Mouse (Mus musculus) cerebellum, adult 9-10 months (tissue): Measurements from ENCODE around the gene Mboat2.

Source experiments
- DNase-seq: peaks from one replicate; pipeline ENCODE4 v3.0.0; 2022

The Mboat2 gene

GRCm38 (mm10) chr12:24902736-24903135, 72.1 kb downstream of the Mboat2 start:
- DNase-seq = no peak

GRCm38 (mm10) chr12:24907894-24908293, 77.2 kb downstream of the Mboat2 start:
- DNase-seq = no peak

GRCm38 (mm10) chr12:24909679-24910078, 79.0 kb downstream of the Mboat2 start:
- no peak for DNase-seq

- DNase-seq = no peak
Observed at GRCm38 (mm10) chr12:24912174-24912573, 81.5 kb downstream of the Mboat2 start.

- DNase-seq = no peak
Observed at GRCm38 (mm10) chr12:24912876-24913275, 82.2 kb downstream of the Mboat2 start.

GRCm38 (mm10) chr12:24918575-24919262, 88.0 kb downstream of the Mboat2 start:
- DNase-seq = no peak

- no peak for DNase-seq
Observed at GRCm38 (mm10) chr12:24920861-24921260, 90.2 kb downstream of the Mboat2 start.

GRCm38 (mm10) chr12:24924003-24924402, 93.3 kb downstream of the Mboat2 start:
- DNase-seq = no peak

GRCm38 (mm10) chr12:24925276-24925675, 94.6 kb downstream of the Mboat2 start:
- DNase-seq = no peak

- DNase-seq = no peak
Observed at GRCm38 (mm10) chr12:24925684-24926083, 95.0 kb downstream of the Mboat2 start.

- DNase-seq = peak; percentile 53
Observed at GRCm38 (mm10) chr12:24928051-24928748, 97.5 kb downstream of the Mboat2 start.

- DNase-seq = no peak
Observed at GRCm38 (mm10) chr12:24929043-24929442, 98.4 kb downstream of the Mboat2 start.

- DNase-seq = no peak
Observed at GRCm38 (mm10) chr12:24930760-24931159, 100.1 kb downstream of the Mboat2 start.

GRCm38 (mm10) chr12:24932120-24932519, 101.4 kb downstream of the Mboat2 start:
- DNase-seq = no peak

- no peak for DNase-seq
Observed at GRCm38 (mm10) chr12:24933206-24933775, 102.6 kb downstream of the Mboat2 start.

- no peak for DNase-seq
Observed at GRCm38 (mm10) chr12:24933996-24934395, 103.3 kb downstream of the Mboat2 start.

- no peak for DNase-seq
Observed at GRCm38 (mm10) chr12:24936281-24936680, 105.6 kb downstream of the Mboat2 start.

- DNase-seq = no peak
Observed at GRCm38 (mm10) chr12:24939372-24939771, 108.7 kb downstream of the Mboat2 start.

GRCm38 (mm10) chr12:24942619-24943287, 112.1 kb downstream of the Mboat2 start:
- no peak for DNase-seq

- DNase-seq = no peak
Observed at GRCm38 (mm10) chr12:24943427-24943826, 112.7 kb downstream of the Mboat2 start.

GRCm38 (mm10) chr12:24944597-24944996, 113.9 kb downstream of the Mboat2 start:
- DNase-seq = no peak

- DNase-seq = no peak
Observed at GRCm38 (mm10) chr12:24947065-24947464, 116.4 kb downstream of the Mboat2 start.

- DNase-seq = peak; percentile 62
Observed at GRCm38 (mm10) chr12:24948344-24948743, 117.7 kb downstream of the Mboat2 start.
